Mouse (Mus musculus) ES-Bruce4 (cell line): ENCODE data around the gene Slc22a13. TPM values are rescaled to one million over a fixed set of nuclear protein-coding genes. Genes with fewer than 3 reads are reported as not detected.

Experiments
- H3K27ac ChIP-seq: 2 replicates; pipeline ENCODE4 v1.5.1; 2012; ENCODE audit warnings: low read length, inconsistent platforms; ENCODE audit not compliant: insufficient read depth
- H3K27me3 ChIP-seq: 2 replicates; pipeline ENCODE4 v1.6.1; 2012; ENCODE audit warnings: mild to moderate bottlenecking, low read length, inconsistent platforms; ENCODE audit not compliant: control insufficient read depth, poor library complexity, insufficient read depth, severe bottlenecking
- H3K36me3 ChIP-seq: 2 replicates; pipeline ENCODE4 v1.6.1; 2012; ENCODE audit warnings: inconsistent platforms, mild to moderate bottlenecking, low read length, moderate library complexity; ENCODE audit not compliant: control insufficient read depth, poor library complexity, insufficient read depth, severe bottlenecking
- H3K4me1 ChIP-seq: one replicate; pipeline ENCODE4 v1.8.1; 2011; ENCODE audit warnings: low read length; ENCODE audit not compliant: control insufficient read depth, insufficient read depth
- H3K4me3 ChIP-seq: 2 replicates; pipeline ENCODE4 v1.5.1; 2011; ENCODE audit warnings: low read depth, mild to moderate bottlenecking, low read length
- H3K9ac ChIP-seq: 2 replicates; pipeline ENCODE4 v1.6.1; 2012; ENCODE audit warnings: low read depth, mild to moderate bottlenecking, inconsistent platforms; ENCODE audit not compliant: poor library complexity, severe bottlenecking
- H3K9me3 ChIP-seq: replicated peaks from 2 replicates; pipeline ENCODE4 v1.6.1; 2012; ENCODE audit warnings: mild to moderate bottlenecking, low read length, inconsistent platforms; ENCODE audit not compliant: control insufficient read depth, poor library complexity, insufficient read depth, severe bottlenecking
- CTCF ChIP-seq: IDR thresholded peaks from one replicate; pipeline ENCODE4 v1.8.1; 2011; ENCODE audit warnings: low read depth, low read length
- EP300 ChIP-seq: IDR thresholded peaks from 2 replicates; pipeline ENCODE4 v1.6.1; 2011; ENCODE audit warnings: low read depth, low read length; ENCODE audit not compliant: insufficient read depth
- POLR2A ChIP-seq: IDR thresholded peaks from one replicate; pipeline ENCODE4 v1.8.1; 2011; ENCODE audit warnings: low read length; ENCODE audit not compliant: insufficient read depth
- polyA plus RNA-seq: library from polyadenylated mRNA; stranded (reverse); fragments of >200 nt; gene quantifications from 2 replicates; pipeline ENCODE4 v1.2.4, GENCODE M21; 2011; ENCODE audit warnings: low read depth; ENCODE audit not compliant: missing spikeins, insufficient read depth, insufficient read length

Gene Slc22a13
- polyA plus RNA-seq, 1 experiment, result 0.34 TPM

DNA sequence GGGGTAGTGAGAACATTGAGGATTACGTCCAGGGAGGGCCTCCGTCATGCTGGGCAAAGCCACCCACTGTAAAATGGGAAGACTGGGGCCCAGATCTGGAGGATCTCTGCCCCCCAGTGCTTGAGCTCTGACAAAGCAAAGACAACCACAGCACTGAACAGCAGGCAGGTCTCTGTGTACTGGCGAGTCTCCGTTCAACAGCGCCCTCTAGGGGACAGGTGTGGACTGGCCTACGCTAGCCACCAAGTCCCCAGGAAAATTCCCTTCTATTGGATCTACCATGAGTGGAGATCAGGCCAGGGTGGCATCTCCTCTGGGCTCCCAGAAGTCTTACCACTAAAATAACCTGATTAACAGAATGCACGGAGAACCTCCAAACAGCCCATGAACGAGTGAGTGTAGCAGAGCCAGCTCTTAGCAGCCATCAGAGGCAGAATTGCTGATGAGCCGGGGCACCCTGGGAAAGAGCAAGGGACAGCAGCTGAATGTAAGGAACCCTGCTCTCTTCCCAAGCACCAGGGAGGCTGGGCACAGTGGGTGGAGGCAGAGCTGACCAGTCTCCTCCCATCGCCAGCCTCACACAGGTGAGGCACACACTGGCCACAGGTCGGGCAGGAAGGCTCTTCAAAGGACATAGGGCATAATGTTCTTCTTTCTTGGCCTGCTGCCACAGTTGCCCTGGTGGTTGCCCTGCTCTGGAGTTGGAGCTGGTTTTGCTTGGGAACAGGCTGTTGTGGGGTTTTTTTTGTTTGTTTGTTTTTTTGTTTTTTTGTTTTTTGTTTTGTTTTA is 16.5 kb downstream of the Slc22a13 start:
- no peaks in the 10 kb centered on the region for H3K36me3 ChIP-seq
- no peak overlapping the region for H3K27ac ChIP-seq
- H3K4me3 ChIP-seq, result no peak overlapping the region
- H3K9me3 ChIP-seq, result no peaks in the 10 kb centered on the region
- TF ChIP-seq CTCF, result peak; percentile 99
- no peak for TF ChIP-seq POLR2A
- TF ChIP-seq EP300, result no peak
- H3K27me3 ChIP-seq, result no peaks in the 10 kb centered on the region
- no peaks in the 10 kb centered on the region for H3K4me1 ChIP-seq
- H3K9ac ChIP-seq, result no peak overlapping the region

DNA sequence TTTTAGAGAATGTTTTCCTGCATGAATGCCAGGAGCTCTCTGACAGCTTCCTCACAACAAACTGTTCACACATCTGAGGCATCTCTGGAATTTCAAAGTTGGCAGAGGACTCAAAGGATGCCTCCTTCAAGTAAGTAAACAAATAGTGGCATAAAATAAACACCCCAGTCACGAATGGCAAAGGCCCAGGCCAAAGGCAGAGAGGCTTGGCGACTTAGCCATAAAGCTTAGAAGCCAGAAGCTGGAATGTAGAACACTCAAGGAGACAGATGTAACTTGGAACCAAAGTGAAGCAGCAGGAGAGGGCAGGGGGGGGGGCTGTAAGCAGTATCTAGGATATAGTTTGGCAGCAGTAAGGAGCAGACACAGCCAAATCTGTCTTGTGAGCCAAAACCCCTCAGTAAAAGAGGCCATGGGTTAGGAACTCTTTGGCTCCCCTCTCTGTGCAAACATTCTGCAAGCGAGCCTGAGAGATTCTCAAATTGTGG is 27.6 kb downstream of the Slc22a13 start:
- H3K36me3 ChIP-seq, result no peaks in the 10 kb centered on the region
- no peak overlapping the region for H3K4me3 ChIP-seq
- no peak overlapping the region for H3K9ac ChIP-seq
- no peaks in the 10 kb centered on the region for H3K27me3 ChIP-seq
- H3K4me1 ChIP-seq, result no peaks in the 10 kb centered on the region
- H3K9me3 ChIP-seq, result no peaks in the 10 kb centered on the region
- TF ChIP-seq POLR2A, result no peak
- no peak for TF ChIP-seq CTCF
- TF ChIP-seq EP300, result no peak
- H3K27ac ChIP-seq, result no peak overlapping the region

DNA sequence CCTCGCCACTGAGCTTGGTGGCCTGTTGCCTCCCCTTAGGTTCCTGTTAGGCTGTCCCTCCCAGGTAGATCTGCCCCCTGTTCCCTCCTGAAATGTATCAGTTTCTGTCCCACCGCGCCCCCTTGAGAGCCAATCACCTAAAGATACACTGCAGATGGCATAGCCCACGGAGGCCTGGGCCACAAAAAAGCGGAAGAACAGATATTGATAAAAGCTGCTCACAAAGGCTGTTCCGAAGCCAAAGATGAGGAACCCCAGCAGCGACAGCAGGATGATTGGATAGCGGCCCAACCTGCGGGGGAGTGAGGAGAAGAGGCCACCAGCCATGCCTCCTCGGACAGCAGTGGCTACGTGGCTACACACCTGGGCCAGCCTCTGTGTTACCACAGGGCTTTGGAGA is 29.6 kb downstream of the Slc22a13 start:
- no peak overlapping the region for H3K27ac ChIP-seq
- no peak overlapping the region for H3K4me3 ChIP-seq
- H3K27me3 ChIP-seq, result no peaks in the 10 kb centered on the region
- TF ChIP-seq CTCF (no peak), POLR2A (no peak), EP300 (no peak)
- no peaks in the 10 kb centered on the region for H3K36me3 ChIP-seq
- H3K4me1 ChIP-seq, result no peaks in the 10 kb centered on the region
- no peak overlapping the region for H3K9ac ChIP-seq
- no peaks in the 10 kb centered on the region for H3K9me3 ChIP-seq

DNA sequence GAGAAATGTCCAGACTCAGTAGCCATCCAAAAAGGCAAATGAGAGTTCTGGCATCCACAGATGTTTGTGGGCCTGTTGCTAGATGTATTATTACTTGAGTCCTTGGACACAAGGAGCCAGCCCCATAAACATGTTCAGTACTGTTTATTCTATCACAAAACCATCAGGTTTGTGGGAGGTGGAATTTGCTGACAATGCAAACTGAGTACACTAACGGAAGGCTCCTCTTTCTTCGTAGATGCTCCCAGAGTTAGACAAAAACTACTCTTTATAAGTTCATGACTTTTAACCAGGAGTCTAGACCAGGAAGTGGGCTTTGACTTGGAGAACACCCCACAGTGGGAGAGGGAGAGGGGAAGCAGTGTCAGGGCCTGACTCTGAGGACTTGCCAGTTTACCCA is 41.3 kb downstream of the Slc22a13 start:
- no peaks in the 10 kb centered on the region for H3K27me3 ChIP-seq
- H3K4me3 ChIP-seq, result no peak overlapping the region
- H3K27ac ChIP-seq, result no peak overlapping the region
- TF ChIP-seq EP300 (no peak), POLR2A (no peak), CTCF (no peak)
- no peak overlapping the region for H3K9ac ChIP-seq
- H3K9me3 ChIP-seq, result no peaks in the 10 kb centered on the region
- H3K36me3 ChIP-seq, result no peaks in the 10 kb centered on the region
- no peaks in the 10 kb centered on the region for H3K4me1 ChIP-seq

DNA sequence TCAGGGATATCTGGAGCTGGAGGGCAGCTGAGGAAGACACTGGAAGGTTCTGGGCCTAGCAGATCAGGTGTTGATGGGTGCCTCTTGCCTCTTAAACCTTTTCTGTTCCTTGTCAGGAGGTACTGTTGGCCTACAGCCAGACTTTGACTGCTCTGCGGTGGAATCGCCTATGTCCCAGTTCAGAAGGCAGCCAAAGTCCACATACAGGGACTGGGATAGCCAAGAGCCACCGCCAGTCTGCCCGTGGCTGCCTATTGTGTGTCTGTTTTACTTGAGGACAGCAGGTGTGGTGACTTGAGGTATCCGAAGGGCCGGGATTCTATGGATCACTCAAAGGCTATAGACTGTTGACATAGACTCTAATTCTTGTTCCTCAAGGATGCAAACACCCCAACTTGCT is 43.4 kb downstream of the Slc22a13 start:
- no peak overlapping the region for H3K4me3 ChIP-seq
- H3K4me1 ChIP-seq, result no peaks in the 10 kb centered on the region
- no peaks in the 10 kb centered on the region for H3K36me3 ChIP-seq
- TF ChIP-seq CTCF (no peak), POLR2A (no peak), EP300 (no peak)
- H3K27me3 ChIP-seq, result no peaks in the 10 kb centered on the region
- no peak overlapping the region for H3K9ac ChIP-seq
- H3K27ac ChIP-seq, result no peak overlapping the region
- H3K9me3 ChIP-seq, result no peaks in the 10 kb centered on the region

DNA sequence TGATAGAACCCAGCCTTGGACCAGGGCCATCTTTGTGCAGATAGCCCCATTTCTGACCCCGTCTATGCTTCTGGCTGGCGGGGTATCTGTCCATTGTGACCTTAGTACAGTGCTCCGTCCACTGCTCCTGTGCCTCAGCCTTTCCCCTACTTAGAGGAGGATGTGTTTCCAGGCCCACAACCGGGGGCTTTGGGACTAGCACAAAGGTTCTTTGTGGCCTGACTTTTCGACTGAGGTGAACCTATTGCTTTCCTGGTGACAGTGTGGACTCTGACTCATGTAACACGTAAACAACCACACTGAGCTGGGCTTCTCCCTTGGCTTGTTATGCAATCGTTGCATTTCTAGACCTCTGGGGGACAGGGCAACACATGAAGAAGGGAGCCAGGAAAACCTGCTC is 44.2 kb downstream of the Slc22a13 start:
- Histone ChIP-seq H3K9me3 (no peaks in the 10 kb centered on the region), H3K36me3 (no peaks in the 10 kb centered on the region), H3K4me1 (no peaks in the 10 kb centered on the region), H3K4me3 (no peak overlapping the region), H3K27me3 (no peaks in the 10 kb centered on the region), H3K27ac (no peak overlapping the region), H3K9ac (no peak overlapping the region)
- no peak for TF ChIP-seq CTCF
- TF ChIP-seq POLR2A, result no peak
- no peak for TF ChIP-seq EP300
